26 mouse cellular contexts compared by ENCODE assay signal in genomic region chr8:30817028-30817427, GRCm38 (mm10).
"Had no signal": no experiment of that assay in that cellular context is flagged by ENCODE, and none has a peak within 500 bp of the region (broad histone marks: within the 10 kb centered on the region; RNA-seq: fewer than 3 reads in every experiment).

No protein-coding gene starts in this region.

- H3K27me3 ChIP-seq: heart, embryonic 13.5 days; heart, embryonic 15.5 days; hindbrain, embryonic 13.5 days; kidney, embryonic 15.5 days; limb, embryonic 13.5 days; limb, embryonic 15.5 days; liver, embryonic 12.5 days had no signal

- DNase-seq: gastrocnemius, postnatal 14 days; gastrocnemius, postnatal 36 days; heart, adult 11 months; heart, adult 2 months; heart, postnatal 14 days; heart, postnatal 36 days; kidney, adult 11 months; kidney, adult 2 months; kidney, adult 9 months; kidney, postnatal 14 days; kidney, postnatal 36 days; layer of hippocampus, adult 9-11 months; layer of hippocampus, postnatal 36 days; left cerebral cortex, postnatal 4 days had no signal

- H3K4me3 ChIP-seq: heart, adult 2 months; heart, embryonic 13.5 days; heart, embryonic 15.5 days; hindbrain, embryonic 13.5 days; kidney, embryonic 15.5 days; limb, embryonic 13.5 days; limb, embryonic 15.5 days; liver, embryonic 12.5 days had no signal

- H3K9ac ChIP-seq: heart, embryonic 13.5 days; heart, embryonic 15.5 days; hindbrain, embryonic 13.5 days; kidney, embryonic 15.5 days; limb, embryonic 13.5 days; limb, embryonic 15.5 days; liver, embryonic 12.5 days; liver, embryonic 14.5 days had no signal

- H3K4me2 ChIP-seq: heart, embryonic 11.5 days; heart, embryonic 13.5 days; heart, embryonic 15.5 days; hindbrain, embryonic 13.5 days; kidney, embryonic 15.5 days; limb, embryonic 13.5 days; limb, embryonic 15.5 days; liver, embryonic 12.5 days had no signal

- H3K4me1 ChIP-seq: heart, embryonic 15.5 days; kidney, embryonic 15.5 days; limb, embryonic 15.5 days; liver, embryonic 12.5 days had no signal

- H3K9me3 ChIP-seq: heart, embryonic 13.5 days; heart, embryonic 15.5 days; hindbrain, embryonic 13.5 days; kidney, embryonic 15.5 days; limb, embryonic 13.5 days; limb, embryonic 15.5 days; liver, embryonic 12.5 days had no signal

- ATAC-seq: hindbrain, embryonic 16.5 days; intestine, embryonic 16.5 days; liver, embryonic 12.5 days had no signal

- H3K27ac ChIP-seq: heart, adult 2 months; heart, embryonic 13.5 days; heart, embryonic 15.5 days; hindbrain, embryonic 13.5 days; kidney, embryonic 15.5 days; kidney, postnatal 0 days; limb, embryonic 13.5 days; limb, embryonic 15.5 days; liver, embryonic 12.5 days; liver, embryonic 14.5 days had no signal

- H3K36me3 ChIP-seq: heart, embryonic 13.5 days; heart, embryonic 15.5 days; hindbrain, embryonic 13.5 days; kidney, embryonic 15.5 days; limb, embryonic 13.5 days; limb, embryonic 15.5 days; liver, embryonic 12.5 days had no signal
